Mouse (Mus musculus): ENCODE data around the gene Ssu72.

Ssu72 gene

DNA sequence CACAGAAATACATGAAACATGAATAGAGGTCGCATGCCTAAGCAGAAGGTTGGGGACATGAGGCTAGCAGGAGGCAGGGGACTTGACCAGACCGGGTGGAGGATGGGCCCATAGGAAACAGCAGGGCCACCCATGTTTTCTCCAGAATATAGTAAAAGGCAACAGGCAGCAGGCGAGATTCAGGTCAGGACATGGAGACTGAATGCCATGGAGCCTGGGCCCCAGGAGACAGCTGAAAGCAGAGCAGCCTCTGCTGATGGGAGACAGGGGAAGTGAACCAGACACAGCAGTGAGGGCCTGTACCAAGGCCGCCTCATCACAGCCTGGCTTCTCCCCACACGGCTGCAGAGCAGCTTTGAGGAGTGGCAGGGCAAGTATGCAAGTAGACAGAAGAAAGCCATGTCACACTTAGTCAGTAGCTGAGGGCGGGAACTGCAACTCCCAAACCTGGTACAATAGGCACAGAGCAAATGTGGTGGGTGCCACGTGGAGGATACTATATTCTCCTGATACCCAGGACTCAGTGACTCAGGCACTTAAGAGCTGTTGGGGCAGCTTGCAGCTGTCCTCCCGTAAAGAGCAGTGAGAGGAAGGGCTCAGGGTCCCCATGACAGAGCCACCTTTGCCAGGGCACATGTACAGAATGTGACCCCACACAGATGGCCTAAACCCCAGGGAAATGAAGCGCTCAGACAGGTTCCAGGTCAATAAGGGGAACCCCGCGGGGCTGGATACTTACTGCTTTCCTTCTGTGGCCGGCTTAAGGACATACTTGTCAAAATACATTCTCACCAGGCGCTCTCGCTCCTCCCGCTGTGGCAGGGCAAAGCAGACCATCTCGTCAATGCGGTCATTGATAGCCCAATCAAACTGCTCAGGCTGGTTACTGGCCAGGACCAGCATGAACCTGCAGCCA, 42.2 kb downstream of the Ssu72 start:
- DNase-seq (ENCODE audit: low read depth, low spot score) = no peak

DNA sequence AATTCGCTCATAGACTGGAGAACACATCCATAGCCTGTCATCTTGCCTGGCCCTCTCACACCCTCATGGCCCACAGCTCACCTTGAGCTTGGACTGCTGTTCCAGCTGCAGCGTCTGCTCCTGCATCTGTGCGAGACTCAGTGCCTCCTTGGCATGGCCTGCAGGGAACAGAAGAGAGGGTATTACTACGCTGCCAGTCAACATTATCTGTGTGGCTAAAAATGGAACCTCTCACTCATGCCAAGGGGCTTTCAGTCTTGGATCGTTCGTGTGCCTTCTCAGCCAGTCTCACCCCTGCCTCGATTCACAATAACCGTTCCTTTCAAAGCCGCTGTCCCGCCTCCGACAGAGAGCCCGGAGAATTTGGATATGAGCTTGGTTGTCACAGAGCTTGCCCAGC, 52.4 kb downstream of the Ssu72 start:
- DNase-seq (ENCODE audit: low read depth, low spot score) = no peak

DNA sequence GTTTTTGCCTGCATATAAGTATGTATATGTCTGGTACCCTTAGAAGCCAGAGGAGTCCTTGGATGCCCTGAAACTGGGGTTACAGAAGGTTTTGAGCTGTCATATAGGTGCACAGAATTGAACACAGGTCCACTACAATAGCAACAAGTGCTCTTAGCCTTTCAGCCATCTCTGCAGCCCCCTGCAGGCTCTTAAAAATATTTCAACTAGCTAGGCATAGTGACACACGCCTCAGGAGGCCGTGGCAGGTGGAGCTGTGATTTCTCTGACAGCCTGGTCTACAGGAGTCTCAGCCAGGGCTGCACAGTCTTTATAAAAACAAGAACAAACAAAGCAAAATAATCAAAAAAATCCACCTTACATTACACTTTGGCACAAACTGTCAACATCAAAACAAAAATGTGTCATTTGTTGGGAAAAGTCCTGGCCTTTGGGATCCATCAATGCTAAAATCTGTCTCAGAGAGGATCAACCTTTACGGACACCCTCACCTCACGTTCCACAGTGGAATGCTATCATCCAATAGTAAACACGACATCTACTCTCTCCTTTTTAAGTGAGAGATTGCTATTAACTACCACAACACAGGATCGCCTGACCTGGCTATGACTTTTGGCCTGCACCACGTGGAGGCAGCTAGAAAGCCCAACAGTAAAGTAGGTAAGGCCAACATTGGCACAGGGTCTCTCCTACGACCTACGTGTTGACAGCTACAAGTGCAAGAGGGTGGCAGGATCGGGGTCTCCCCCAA, 55.4 kb downstream of the Ssu72 start:
- peak; percentile 74 for DNase-seq (ENCODE audit: low read depth, low spot score)

DNA sequence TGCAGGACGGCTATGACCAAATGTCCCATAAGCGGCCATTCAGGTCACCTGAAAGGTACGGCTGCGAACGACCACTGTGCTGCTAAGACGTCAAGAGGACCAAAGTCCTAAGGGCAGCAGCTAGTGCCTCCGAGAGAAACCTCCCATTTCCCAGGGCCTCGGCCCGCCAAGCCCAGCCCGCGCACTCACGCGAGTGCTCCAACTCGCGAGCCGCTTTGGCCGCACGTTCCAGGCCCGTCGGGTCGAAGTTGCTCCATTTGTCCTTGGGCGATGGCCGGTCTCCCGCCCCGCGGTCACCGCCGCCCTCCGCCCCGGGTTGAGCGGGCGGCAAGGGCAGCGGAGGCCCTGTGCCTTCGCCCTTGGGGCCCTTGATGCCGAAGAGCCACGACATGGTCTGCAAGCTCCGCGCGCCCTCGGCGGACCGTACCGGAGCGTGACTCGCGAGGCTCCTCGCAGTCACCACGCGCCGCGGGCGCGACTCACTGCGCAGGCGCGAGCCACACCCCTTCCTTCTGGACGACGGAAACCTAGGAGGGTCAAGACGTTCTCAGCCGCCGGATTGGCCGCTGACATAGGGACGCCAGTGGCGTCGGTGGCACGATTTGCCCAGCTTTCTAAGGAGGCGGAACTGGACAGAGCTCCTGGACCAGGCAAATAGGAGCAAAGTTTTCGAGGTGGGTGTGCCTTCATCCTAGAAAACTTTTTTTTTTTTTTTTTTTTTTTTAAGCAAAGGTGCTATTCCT, 56.2 kb downstream of the Ssu72 start, which contains the start of gene Atad3a:
Gene Atad3a (minus strand): TSS at position 481 of the 743 bp plus-strand sequence.
- peak; percentile 98 for DNase-seq (ENCODE audit: low read depth, low spot score)

DNA sequence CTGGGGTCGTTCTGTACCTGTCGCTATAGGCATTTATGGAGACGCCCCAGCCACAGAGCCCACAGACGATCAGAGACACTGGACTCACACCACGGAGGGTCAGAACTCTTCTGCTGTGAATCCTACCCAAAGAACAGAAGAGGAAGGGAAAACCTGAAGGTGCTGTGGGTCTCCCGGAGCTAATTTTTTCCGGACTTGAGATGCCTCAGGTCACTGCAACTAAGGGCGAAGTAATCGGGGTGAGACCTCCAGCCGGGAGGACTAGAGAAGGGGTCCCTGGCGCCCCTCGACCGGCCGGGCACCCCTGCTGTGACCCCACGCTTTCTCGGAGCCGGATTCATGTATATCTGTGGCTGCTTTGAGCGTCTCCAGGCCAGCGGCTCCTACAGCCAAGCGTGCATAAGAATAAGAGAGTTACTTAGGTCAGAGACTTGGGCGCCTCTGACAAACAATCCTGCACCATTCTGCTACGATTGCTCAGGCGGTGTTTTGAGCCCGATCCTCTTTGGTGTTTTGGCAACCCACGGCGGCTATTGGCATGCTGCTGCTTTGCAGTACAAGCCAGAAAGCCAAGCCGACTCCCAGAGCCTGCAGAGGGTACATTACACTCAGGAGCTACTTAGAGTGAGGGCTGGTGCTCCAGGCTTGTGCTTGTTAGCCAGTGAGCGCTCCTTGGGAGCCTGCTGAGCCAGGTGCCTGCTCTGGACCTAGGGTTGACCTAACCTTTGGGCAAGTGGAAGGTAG, 56.9 kb downstream of the Ssu72 start:
- peak; percentile 32 for DNase-seq (ENCODE audit: low read depth, low spot score)

DNA sequence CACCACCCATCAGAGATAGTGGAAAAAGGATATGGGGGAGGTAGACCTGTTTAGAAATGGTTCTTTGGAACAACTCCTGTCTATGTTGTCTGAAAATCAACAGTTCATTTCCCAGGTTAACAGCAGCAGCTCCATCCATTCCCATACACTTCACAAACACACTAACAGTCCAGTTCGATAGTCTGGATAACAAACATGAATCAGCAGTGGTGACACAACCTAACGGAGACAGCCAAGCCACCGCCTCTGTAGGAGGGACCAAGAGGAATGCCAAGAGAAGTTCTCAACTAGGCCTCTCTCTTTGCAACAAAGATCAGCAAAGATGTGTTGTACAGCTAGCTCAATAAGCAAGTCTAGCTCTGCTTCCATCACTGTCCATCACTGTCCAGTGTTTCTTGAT, 57.8 kb downstream of the Ssu72 start:
- DNase-seq (ENCODE audit: low read depth, low spot score) = peak; percentile 24

DNA sequence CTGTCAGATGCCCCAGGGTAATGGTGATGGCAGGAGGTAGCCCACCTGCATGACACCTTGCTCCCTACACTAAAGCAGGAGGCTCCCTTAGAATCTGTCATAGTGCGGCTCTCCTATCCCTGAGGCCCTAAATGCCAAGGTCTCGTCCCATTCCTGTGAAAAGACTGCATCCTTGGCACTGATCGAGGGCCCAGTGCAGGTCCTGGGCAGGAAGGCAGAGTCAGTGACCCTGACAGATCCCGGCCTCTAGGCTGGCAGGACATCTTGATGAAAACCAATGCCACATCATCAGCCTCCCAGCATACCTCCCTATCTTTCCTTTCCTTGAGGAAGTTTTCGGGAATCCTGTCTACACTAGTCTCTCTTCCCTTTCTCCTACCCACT, 64.9 kb downstream of the Ssu72 start:
- no peak for DNase-seq (ENCODE audit: low read depth, low spot score)

DNA sequence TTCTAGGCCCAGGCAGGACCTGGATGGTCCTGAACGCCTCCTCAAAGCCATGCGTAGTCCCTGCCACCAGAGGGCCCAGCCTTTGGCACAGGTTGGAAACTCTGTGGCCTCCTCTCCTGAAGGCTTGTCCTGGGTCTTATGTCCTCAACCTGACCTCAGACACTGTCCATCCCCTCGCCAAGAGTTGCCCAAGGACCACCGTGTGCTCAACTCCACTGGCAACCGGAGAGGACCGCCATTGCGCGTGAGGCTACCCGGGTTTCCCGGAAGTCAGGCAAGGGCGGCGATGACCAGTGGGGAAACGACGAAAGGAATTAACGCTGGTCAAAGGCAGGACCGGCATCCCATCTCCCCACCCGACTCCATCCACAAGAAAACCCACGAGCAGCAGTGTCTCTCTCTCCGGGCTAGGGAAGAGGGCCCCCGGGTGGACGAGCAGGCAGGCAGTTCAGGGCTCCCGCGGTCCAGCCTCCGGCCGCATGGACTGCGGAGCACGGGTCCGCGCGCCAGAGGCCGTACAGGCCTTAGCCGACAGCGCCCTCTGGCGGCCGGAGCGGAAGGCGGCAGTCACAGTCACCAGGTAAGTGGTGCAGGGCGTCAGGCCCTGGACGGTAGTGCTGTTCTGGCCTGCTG, 65.4 kb downstream of the Ssu72 start:
- peak; percentile 87 for DNase-seq (ENCODE audit: low read depth, low spot score)

DNA sequence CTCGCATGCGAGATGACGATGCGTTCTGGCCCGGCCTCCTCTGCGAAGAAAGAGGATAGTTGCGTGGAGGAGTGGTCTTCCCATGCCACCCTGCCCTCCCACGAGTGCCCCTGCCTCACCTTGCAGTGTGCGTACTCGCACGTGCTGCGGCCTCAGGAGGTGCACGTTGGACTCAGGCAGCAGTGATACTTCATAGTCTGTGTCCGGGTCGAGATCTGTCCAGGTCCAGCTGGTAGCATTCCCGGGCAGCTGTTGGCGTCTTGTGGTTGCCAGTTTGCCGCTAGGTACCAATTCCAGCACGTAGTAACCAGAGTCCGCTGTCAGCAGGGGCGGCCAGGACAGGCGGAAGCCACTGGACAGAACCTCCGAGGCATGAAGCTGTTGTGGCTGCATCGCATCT, 66.0 kb downstream of the Ssu72 start:
- no peak for DNase-seq (ENCODE audit: low read depth, low spot score)

DNA sequence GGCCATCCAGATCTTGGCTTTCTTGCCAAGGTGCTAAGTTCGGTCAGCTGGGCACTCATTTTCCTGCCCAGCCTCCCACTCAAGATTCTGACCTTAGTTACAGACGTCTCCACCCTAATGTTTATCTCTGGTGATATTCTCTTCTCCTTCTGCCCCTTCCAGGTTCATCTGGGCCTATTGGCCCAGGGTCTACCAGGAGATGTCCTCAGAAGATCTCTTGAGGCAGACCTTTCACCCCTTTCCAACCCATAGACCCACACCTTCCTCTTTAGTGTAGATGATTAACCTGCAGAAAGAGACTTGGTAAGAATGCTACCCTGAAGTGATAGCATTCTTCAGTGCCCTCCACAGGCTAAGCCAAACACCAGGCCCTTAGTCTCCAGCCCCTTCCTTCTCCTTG, 67.1 kb downstream of the Ssu72 start:
- no peak for DNase-seq (ENCODE audit: low read depth, low spot score)

DNA sequence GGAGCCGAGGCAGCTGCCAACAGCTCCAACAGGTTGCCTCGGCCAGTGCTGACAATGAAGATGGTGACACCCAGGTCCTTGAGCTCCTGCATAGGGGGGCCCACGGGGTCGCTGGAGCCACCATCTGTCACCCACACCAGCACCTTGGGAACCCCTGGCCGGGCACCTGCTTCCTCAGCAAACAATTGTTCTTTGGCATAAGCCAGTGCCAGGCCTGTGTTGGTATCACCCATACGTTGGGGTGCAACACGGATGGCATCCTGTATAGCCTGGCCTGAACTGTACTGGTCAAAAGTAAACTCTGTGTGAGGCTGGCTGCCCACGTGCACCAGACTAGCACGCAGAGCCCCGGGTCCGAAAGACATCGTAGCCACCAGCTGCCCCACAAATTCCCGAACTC, 68.2 kb downstream of the Ssu72 start:
- no peak for DNase-seq (ENCODE audit: low read depth, low spot score)

DNA sequence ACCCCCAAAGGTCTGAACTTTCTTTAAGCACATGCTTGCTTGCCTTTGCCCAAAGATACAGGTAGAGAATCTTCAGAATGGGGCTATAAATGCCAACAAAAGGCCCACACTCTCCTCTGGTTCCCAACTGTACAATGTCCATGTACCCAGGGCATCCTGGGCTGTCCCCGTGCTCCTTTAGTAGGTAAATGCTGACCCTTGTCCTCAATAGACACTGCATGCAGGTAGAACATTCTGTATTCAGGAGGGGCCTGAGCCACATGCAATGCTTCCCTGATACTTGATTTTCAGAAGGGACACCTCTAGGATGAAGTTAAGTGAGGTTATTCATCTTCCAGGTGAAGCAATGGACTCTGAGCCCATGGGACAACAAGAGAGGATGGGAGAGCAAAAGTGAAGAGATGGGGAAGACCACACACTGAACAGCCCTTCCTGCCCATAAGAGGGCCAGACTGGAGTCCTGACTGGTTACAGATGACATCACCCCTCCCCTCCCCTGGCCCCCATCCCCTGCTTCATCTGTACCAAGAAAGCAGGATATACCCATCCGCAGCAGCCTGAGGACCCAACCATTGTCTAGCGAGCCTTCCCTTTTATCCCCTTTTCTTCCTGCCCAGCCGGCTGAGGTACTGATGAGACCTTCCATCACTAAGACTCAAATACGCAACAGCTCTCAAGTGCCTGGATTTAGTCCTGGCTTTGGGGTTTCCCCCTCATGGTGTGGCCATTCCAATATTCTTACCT, 68.9 kb downstream of the Ssu72 start:
- no peak for DNase-seq (ENCODE audit: low read depth, low spot score)

DNA sequence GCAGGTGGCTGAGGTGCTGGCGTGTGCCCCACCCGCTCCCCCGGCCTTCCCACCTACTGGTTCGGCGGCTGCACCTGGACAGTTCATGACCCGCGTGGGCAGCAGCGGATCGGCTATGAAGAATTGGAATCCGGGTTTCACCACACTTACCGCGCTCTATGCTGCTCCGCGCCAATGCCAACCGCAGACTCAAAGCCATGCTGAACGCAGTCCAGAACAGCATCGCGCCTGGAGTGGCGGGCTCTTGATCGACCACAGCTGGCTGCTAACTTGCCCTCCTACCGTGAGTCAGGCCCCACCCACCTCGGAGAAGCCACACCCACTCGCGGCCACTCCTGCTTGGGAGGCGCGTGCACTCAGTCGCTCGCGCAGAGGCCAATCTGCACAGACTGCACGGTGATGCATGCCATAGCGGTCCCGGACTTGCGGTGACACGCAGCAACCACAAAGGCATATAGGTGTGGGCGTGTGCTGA, 69.7 kb downstream of the Ssu72 start, which contains the start of gene Vwa1:
Gene Vwa1 (minus strand): TSS at position 419 of the 475 bp plus-strand sequence.
- no peak for DNase-seq (ENCODE audit: low read depth, low spot score)

DNA sequence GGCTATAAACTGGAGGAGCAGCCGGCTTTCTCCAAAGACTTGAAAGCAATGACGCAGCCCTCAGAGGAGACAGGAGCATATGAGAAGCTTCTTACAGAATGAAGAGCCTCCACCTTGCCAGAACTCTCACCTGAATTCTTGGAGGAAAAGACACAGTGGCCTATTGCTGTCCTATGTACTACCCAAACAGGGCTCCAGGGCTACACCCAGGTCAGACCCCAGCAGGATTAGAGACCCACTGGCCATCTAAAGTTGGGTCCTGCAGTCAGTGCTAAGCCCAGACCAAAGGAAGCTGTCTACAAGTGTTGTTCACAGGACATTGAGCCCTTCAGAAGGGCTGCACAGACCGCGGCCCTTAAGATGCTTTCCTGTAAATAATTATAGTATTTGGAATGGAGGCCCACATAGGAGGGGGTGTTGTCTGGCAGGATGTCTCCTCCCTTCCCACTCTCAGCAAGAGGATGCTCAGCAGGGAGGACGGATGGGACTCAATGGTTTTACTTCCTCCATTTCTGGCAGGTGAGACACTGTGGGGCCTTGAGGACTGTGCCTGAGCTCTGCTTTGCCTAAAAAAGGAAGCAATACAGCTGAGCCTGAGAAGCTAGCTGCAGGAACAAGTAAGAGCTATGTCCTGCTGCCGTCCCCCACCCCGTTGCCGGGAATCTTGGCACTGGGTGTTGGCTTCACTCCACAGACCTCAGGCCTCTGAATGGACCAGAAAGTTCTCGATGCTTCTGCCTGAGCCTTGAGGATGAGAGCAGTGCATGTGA, 70.6 kb downstream of the Ssu72 start:
- no peak for DNase-seq (ENCODE audit: low read depth, low spot score)

DNA sequence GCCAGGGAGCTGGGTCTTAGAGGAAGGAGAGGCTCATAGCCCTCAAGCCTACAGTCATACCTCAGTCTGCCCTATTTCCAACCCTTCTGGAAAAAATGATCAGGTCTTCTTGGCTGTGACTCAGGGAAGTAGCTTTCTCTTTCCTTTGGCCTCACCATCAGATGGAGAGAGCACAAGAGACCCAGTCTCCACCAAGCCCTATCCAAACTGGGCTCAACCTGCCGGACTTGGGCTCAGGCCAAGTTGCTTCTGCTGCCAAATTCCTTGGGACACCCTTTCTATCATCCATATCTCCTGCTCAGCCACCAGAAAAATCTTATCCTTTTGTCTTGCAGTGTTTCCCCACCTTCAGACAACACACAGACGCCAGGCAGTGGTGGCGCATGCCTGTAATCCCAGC, 71.3 kb downstream of the Ssu72 start:
- DNase-seq (ENCODE audit: low read depth, low spot score) = peak; percentile 42

DNA sequence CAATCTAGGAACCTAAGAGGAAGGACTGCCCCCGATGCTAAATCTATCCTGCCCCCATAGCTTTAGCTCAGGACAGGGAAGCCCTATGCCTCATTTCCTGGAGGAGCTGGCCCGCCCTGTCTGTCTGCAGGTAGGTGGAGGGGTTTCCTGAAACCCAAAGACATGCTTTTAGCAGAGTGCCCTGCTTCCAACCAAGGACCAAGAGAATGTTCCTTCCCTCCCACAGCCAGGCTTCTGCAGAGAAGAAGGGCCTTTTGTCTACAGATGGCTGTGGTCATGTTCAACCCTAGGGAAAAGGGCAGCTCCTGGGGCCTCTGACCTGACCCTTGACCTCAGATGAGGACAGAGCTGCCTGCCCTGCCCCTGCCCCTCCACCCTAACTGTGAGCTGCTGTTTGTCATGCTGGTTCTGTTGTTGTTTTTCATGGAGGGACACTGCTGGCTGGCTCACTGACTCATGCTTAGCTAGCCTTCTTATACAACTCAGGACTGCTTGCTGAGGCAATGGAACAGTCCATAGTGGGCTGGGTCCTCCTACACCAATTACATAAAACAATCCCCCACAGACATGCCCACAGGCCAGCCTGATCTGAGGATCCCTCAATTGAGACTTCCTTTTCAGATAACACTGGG, 72.2 kb downstream of the Ssu72 start:
- DNase-seq (ENCODE audit: low read depth, low spot score) = peak; percentile 31

DNA sequence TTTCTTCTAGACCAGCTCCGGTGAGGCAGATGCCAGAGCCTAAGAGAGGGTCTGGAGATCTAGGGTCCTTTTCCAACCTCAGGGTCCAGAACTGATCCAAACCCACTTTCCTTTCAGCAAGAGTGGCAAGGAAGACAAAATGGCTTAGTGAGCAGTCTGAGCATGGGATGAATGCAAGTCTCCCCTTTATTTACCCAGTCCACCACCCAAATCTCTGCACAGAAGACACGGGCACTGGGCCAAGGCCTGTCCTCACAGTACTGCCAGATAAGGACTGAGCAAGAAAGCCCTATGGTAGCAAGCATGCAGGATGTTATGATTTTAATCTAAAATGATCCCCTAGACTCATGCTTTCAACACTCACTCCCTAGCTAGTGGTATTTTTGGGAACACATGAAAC, 73.2 kb downstream of the Ssu72 start:
- DNase-seq (ENCODE audit: low read depth, low spot score) = no peak

DNA sequence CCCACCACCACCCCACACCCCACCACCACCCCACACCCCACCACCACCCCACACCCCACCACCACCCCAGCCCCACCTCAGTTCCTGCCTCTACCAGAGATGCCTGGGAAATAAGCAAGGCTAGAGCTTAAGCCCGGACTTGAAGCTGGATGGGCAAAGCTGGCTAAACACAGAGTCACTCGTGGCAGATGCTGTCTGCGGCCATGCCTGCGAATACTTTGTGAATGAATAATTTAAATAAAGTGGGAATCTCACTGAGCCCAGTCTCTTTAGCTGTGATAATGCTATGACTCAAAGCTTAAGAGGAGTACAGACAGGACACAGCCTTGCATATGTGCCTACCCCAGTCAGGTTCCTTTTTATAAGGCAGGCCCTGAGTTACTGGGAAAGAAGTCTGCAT, 74.9 kb downstream of the Ssu72 start:
- peak; percentile 31 for DNase-seq (ENCODE audit: low read depth, low spot score)

DNA sequence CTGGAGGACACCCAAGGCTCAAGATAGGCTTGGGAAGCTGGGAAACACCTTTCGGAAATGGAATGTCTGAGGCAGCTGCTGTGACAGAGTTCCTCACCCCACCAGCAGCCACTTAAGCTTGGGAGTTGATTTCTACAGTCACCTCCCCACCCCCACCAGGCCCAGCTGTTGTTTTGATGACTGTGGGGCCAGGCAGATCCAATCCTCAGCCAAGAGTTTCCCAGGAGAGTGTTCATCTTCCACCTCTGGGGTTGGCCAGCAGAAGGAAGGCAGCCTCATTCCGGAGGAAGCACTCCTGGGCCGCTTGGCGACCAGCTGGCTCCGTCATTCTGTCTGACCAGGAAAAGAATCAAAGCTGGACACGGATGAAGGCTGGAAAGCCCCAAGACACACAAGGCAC, 76.3 kb downstream of the Ssu72 start:
- DNase-seq (ENCODE audit: low read depth, low spot score) = peak; percentile 30

All from 3T3-L1 (cell line).